Mouse (Mus musculus) testis, adult 2 months (tissue): ENCODE results near the gene Traf3. TPM values are rescaled to one million over a fixed set of nuclear protein-coding genes. Genes with fewer than 3 reads are reported as not detected.

Experiments
- H3K27ac ChIP-seq: fragments of 200-500 bp; 2 replicates; pipeline ENCODE4 v1.5.1; 2012; ENCODE audit warnings: low read depth, low read length; ENCODE audit not compliant: control insufficient read depth, insufficient read depth
- H3K27me3 ChIP-seq: fragments of 200-500 bp; 2 replicates; pipeline ENCODE4 v1.6.1; 2012; ENCODE audit warnings: mild to moderate bottlenecking, low read length, moderate library complexity; ENCODE audit not compliant: control insufficient read depth, insufficient read depth
- H3K36me3 ChIP-seq: fragments of 200-500 bp; 2 replicates; pipeline ENCODE4 v1.6.1; 2012; ENCODE audit warnings: mild to moderate bottlenecking, low read length; ENCODE audit not compliant: control insufficient read depth, insufficient read depth
- H3K4me1 ChIP-seq: fragments of 200-500 bp; 2 replicates; pipeline ENCODE4 v1.6.1; 2012; ENCODE audit warnings: low read length; ENCODE audit not compliant: control insufficient read depth, insufficient read depth
- H3K4me3 ChIP-seq: fragments of 200-500 bp; 2 replicates; pipeline ENCODE4 v1.5.1; 2012; ENCODE audit warnings: low read depth, mild to moderate bottlenecking, low read length, moderate library complexity, mixed read lengths; ENCODE audit not compliant: control insufficient read depth
- CTCF ChIP-seq: fragments of 200-500 bp; IDR thresholded peaks from 2 replicates; pipeline ENCODE4 v1.5.1; 2012; ENCODE audit warnings: low read depth, mild to moderate bottlenecking, inconsistent platforms, low read length, moderate library complexity; ENCODE audit not compliant: control insufficient read depth, insufficient read depth, insufficient replicate concordance
- POLR2A ChIP-seq: fragments of 200-500 bp; IDR thresholded peaks from 2 replicates; pipeline ENCODE4 v1.6.1; 2012; ENCODE audit warnings: low read depth, mild to moderate bottlenecking, inconsistent platforms, low read length, moderate library complexity; ENCODE audit not compliant: control insufficient read depth
- polyA plus RNA-seq: library from polyadenylated mRNA; depleted of rRNA; stranded (reverse); fragments of >200 nt; gene quantifications from 2 replicates; pipeline ENCODE4 v1.2.3, GENCODE M21; 2012

The Traf3 gene
- polyA plus RNA-seq, 1 experiment, result 2.4 TPM

DNA sequence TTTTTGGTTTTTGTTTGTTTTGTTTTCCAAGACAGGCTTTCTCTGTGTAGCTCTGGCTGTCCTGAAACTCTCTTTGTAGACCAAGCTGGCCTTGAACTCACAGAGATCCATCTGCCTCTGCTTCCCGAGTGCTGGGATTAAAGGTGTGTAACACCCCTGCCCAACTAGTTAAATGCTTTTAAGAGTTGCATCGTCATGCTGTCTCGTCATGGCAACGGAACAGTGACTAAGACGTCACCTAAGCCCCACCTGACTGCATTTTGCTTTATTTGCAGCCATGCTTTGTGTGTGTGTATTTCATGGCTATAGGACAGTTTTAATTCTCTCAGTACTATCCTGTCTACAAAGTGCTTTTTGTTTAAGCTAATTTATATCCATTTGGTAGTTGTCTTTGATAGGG, 45.6 kb downstream of the Traf3 start:
- H3K4me3 ChIP-seq, result no peak overlapping the region
- H3K36me3 ChIP-seq, result no peaks in the 10 kb centered on the region
- H3K4me1 ChIP-seq, result no peaks in the 10 kb centered on the region
- H3K27me3 ChIP-seq, result no peaks in the 10 kb centered on the region
- no peak for TF ChIP-seq POLR2A
- TF ChIP-seq CTCF, result no peak
- H3K27ac ChIP-seq, result no peak overlapping the region

DNA sequence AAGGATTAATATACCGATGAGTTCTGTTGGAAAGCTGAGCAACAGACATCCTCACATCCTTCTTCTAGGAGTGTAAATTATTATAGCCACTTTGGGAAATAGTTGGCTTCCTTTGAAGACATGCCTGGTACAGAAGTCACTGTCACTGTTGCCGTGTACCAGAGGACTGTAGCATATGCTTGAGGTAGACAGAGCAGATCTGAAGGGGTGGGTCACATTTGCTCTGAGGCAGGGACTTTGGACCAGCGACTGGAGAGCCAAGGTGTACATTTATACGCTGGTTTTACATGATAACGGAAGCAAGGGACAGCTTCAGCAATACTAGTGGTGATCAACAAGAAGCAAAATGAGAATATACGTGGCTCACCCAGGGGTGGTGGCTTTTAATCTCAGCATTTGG, 52.7 kb downstream of the Traf3 start:
- Histone ChIP-seq H3K36me3 (no peaks in the 10 kb centered on the region), H3K27me3 (no peaks in the 10 kb centered on the region), H3K4me1 (no peaks in the 10 kb centered on the region), H3K4me3 (no peak overlapping the region), H3K27ac (no peak overlapping the region)
- no peak for TF ChIP-seq POLR2A
- TF ChIP-seq CTCF, result no peak

- no peak overlapping the region for H3K4me3 ChIP-seq
- H3K36me3 ChIP-seq, result no peaks in the 10 kb centered on the region
- H3K27me3 ChIP-seq, result no peaks in the 10 kb centered on the region
- no peak overlapping the region for H3K27ac ChIP-seq
- no peak for TF ChIP-seq CTCF
- TF ChIP-seq POLR2A, result no peak
- H3K4me1 ChIP-seq, result no peaks in the 10 kb centered on the region
Observed at GRCm38 (mm10) chr12:111225197-111225780, 59.1 kb downstream of the Traf3 start.

DNA sequence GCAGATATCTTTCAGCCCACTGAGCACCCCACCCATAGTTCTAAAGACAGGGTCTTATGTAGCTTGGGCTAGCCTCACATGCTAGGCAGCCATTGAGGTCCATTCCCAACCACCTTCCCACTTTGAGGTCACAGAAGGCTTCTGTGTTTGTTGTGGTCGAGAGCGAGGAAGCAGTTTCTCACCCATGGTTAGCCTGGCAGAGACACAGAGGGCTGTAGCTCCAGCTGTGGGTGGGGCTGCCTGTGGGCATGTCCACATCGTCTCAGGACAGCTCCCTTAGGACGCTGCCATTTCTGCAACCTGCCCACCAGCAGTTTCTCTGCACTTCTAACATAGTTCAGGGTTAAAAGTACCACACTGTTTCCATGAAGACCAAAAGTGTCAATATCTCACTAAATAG, 61.2 kb downstream of the Traf3 start:
- Histone ChIP-seq H3K36me3 (no peaks in the 10 kb centered on the region), H3K4me1 (no peaks in the 10 kb centered on the region), H3K27ac (no peak overlapping the region), H3K4me3 (no peak overlapping the region), H3K27me3 (no peaks in the 10 kb centered on the region)
- TF ChIP-seq POLR2A, result no peak
- no peak for TF ChIP-seq CTCF

- Histone ChIP-seq H3K27ac (no peak overlapping the region), H3K4me1 (no peaks in the 10 kb centered on the region), H3K4me3 (no peak overlapping the region), H3K36me3 (no peaks in the 10 kb centered on the region), H3K27me3 (no peaks in the 10 kb centered on the region)
- TF ChIP-seq CTCF, result no peak
- no peak for TF ChIP-seq POLR2A
Observed at GRCm38 (mm10) chr12:111228488-111228887, 62.3 kb downstream of the Traf3 start.

DNA sequence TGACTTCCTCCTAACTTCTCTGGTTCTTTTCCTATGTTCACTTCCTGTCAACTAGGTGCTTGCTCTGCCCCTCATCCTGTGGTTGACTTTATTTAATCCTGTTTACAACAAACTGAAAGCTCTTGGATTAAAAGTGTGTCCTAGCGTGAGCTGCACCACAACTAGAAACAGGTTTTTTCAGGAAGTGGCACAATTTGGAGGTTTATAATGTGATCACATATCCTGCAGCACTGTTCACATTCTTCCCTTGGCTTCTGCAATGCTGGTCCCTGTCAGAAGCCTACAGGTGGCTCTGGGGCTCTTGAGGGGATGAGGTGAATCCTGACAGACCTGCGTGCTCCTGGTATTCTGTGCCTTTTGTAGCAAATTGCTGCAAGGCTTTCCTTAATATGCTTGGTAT, 64.6 kb downstream of the Traf3 start:
- H3K27me3 ChIP-seq, result no peaks in the 10 kb centered on the region
- no peak overlapping the region for H3K27ac ChIP-seq
- TF ChIP-seq POLR2A (no peak), CTCF (no peak)
- H3K4me3 ChIP-seq, result no peak overlapping the region
- H3K4me1 ChIP-seq, result peaks cover 7% of the 10 kb centered on the region
- no peaks in the 10 kb centered on the region for H3K36me3 ChIP-seq

- TF ChIP-seq CTCF (no peak), POLR2A (no peak)
- Histone ChIP-seq H3K27me3 (no peaks in the 10 kb centered on the region), H3K36me3 (no peaks in the 10 kb centered on the region), H3K4me3 (no peak overlapping the region), H3K4me1 (peaks cover 7% of the 10 kb centered on the region), H3K27ac (no peak overlapping the region)
Observed at GRCm38 (mm10) chr12:111233798-111234197, 67.6 kb downstream of the Traf3 start.

- Histone ChIP-seq H3K27ac (no peak overlapping the region), H3K36me3 (no peaks in the 10 kb centered on the region), H3K4me1 (peaks cover 7% of the 10 kb centered on the region), H3K4me3 (no peak overlapping the region), H3K27me3 (no peaks in the 10 kb centered on the region)
- TF ChIP-seq CTCF, result no peak
- no peak for TF ChIP-seq POLR2A
Observed at GRCm38 (mm10) chr12:111234383-111234782, 68.2 kb downstream of the Traf3 start.
